Mouse (Mus musculus): ENCODE measurements around the gene Spata16.

GRCm38 (mm10) chr3:26646834-26647233 lies 9.4 kb downstream of the Spata16 start:
- TF ChIP-seq CTCF (IDR thresholded peaks at IDR 0.05 in 2 of 3, conservative IDR thresholded peaks at IDR 0.05 in 1 of 3; ENCODE audit: control insufficient read depth in 1 of 3, insufficient read depth in 1 of 3, low read depth in 2 of 3, low read length in 3 of 3, poor library complexity in 1 of 3, severe bottlenecking in 1 of 3) (no peak), JUND (IDR thresholded peaks at IDR 0.05; ENCODE audit: low read depth, low read length) (no peak), POLR2A (IDR thresholded peaks at IDR 0.05; ENCODE audit: control insufficient read depth in 1 of 2, insufficient read depth in 1 of 2, low read depth in 1 of 2, low read length in 2 of 2, poor library complexity in 1 of 2) (no peak), MAX (IDR thresholded peaks at IDR 0.05; ENCODE audit: low read length) (no peak), CHD2 (IDR thresholded peaks at IDR 0.05; ENCODE audit: low read length) (no peak), BHLHE40 (IDR thresholded peaks at IDR 0.05; ENCODE audit: borderline replicate concordance, low read depth, low read length) (no peak), GATA1 (IDR thresholded peaks at IDR 0.05; ENCODE audit: low read depth, low read length) (no peak), POLR2AphosphoS5 (IDR thresholded peaks at IDR 0.05; ENCODE audit: borderline replicate concordance, low read depth, low read length) (no peak), EP300 (IDR thresholded peaks at IDR 0.05; ENCODE audit: low read depth in 1 of 2, low read length in 2 of 2) (no peak), ZMIZ1 (IDR thresholded peaks at IDR 0.05; ENCODE audit: low read depth, low read length) (no peak), MAZ (IDR thresholded peaks at IDR 0.05; ENCODE audit: low read depth, low read length) (no peak), USF1 (IDR thresholded peaks at IDR 0.05; ENCODE audit: low read depth, low read length) (no peak), GABPA (IDR thresholded peaks at IDR 0.05; ENCODE audit: low read depth, low read length) (no peak), KAT2A (conservative IDR thresholded peaks at IDR 0.05; ENCODE audit: low read depth, low read length) (no peak)
